Mouse (Mus musculus): ENCODE results near the gene 4930564D02Rik. TPM values are rescaled to one million over a fixed set of nuclear protein-coding genes. Genes with fewer than 3 reads are reported as not detected.
A peak's percentile ranks its signal among the peaks of the same experiment; 100 is the strongest.

4930564D02Rik gene
- polyA plus RNA-seq, 1 experiment from 2014 or later: not detected

- 1% methylated on average over 24 of the region's 31 CpGs for WGBS
- Histone ChIP-seq H3K9ac (ENCODE audit: low read depth, low read length) (peak within 1 kb of the TSS; percentile 77), H3K27me3 (replicated peaks; ENCODE audit: control insufficient read depth, insufficient read depth, low read length) (no peaks in the 10 kb centered on the region)
These were observed 13.5 kb upstream of the 4930564D02Rik start, which contains the start of gene Cttnbp2nl for GRCm38 (mm10) chr3:105052937-105053697. Cttnbp2nl (minus strand) TSS chr3:105053146.

GRCm38 (mm10) chr3:105053698-105054001 lies 13.0 kb upstream of the 4930564D02Rik start:
- H3K27me3 ChIP-seq (replicated peaks; ENCODE audit: control insufficient read depth, insufficient read depth, low read length): no peaks in the 10 kb centered on the region
- peak overlapping the region; percentile 85 for H3K4me2 ChIP-seq (ENCODE audit: low read depth, low read length)
- ATAC-seq (ENCODE audit: low read depth) (no peak), DNase-seq (ENCODE audit: low spot score) (no peak)
- H3K9me3 ChIP-seq (ENCODE audit: control insufficient read depth, low read length): no peaks in the 10 kb centered on the region
- H3K4me1 ChIP-seq (ENCODE audit: control insufficient read depth, insufficient read depth, low read length): peaks cover 19% of the 10 kb centered on the region
- 69% methylated on average over 4 of the region's 4 CpGs for WGBS
- peak overlapping the region; percentile 77 for H3K9ac ChIP-seq (ENCODE audit: low read depth, low read length)
- H3K27ac ChIP-seq (replicated peaks; ENCODE audit: low read depth, low read length): peak overlapping the region; percentile 68
- H3K4me3 ChIP-seq (ENCODE audit: low read depth, low read length): peak overlapping the region; percentile 80
- no peaks in the 10 kb centered on the region for H3K36me3 ChIP-seq (ENCODE audit: control insufficient read depth, insufficient read depth, low read length)

More at GRCm38 (mm10) chr3:105052937-105053697, 13.5 kb upstream of the 4930564D02Rik start, which contains the start of gene Cttnbp2nl:
- peak; percentile 99 for ATAC-seq (ENCODE audit: low read depth)
- no peaks in the 10 kb centered on the region for H3K36me3 ChIP-seq (ENCODE audit: control insufficient read depth, insufficient read depth, low read length)
- H3K4me2 ChIP-seq (ENCODE audit: low read depth, low read length): peak within 1 kb of the TSS; percentile 85
- H3K4me1 ChIP-seq (ENCODE audit: control insufficient read depth, insufficient read depth, low read length): peaks cover 22% of the 10 kb centered on the region
- H3K27ac ChIP-seq (replicated peaks; ENCODE audit: low read depth, low read length): peak within 1 kb of the TSS; percentile 84
- H3K4me3 ChIP-seq (ENCODE audit: low read depth, low read length): peak within 1 kb of the TSS; percentile 80
- peak; percentile 99 for DNase-seq (ENCODE audit: low spot score)
- no peaks in the 10 kb centered on the region for H3K9me3 ChIP-seq (ENCODE audit: control insufficient read depth, low read length)

GRCm38 (mm10) chr3:105054952-105055351 lies 11.7 kb upstream of the 4930564D02Rik start:
- Histone ChIP-seq H3K9me3 (ENCODE audit: control insufficient read depth, low read length) (no peaks in the 10 kb centered on the region), H3K27ac (replicated peaks; ENCODE audit: low read depth, low read length) (no peak overlapping the region), H3K4me1 (ENCODE audit: control insufficient read depth, insufficient read depth, low read length) (peaks cover 19% of the 10 kb centered on the region), H3K4me3 (ENCODE audit: low read depth, low read length) (no peak overlapping the region), H3K27me3 (replicated peaks; ENCODE audit: control insufficient read depth, insufficient read depth, low read length) (no peaks in the 10 kb centered on the region), H3K36me3 (ENCODE audit: control insufficient read depth, insufficient read depth, low read length) (no peaks in the 10 kb centered on the region), H3K4me2 (ENCODE audit: low read depth, low read length) (no peak overlapping the region), H3K9ac (ENCODE audit: low read depth, low read length) (0 out of 2 replicates have a peak overlapping the region, but pooled peaks have one; percentile 4)
- no peak for ATAC-seq (ENCODE audit: low read depth)
- peak; percentile 56 for DNase-seq (ENCODE audit: low spot score)
- WGBS: 61% methylated on average over 7 of the region's 7 CpGs

GRCm38 (mm10) chr3:105055666-105056065 lies 11.0 kb upstream of the 4930564D02Rik start:
- Histone ChIP-seq H3K27ac (replicated peaks; ENCODE audit: low read depth, low read length) (no peak overlapping the region), H3K27me3 (replicated peaks; ENCODE audit: control insufficient read depth, insufficient read depth, low read length) (no peaks in the 10 kb centered on the region), H3K9ac (ENCODE audit: low read depth, low read length) (no peak overlapping the region), H3K36me3 (ENCODE audit: control insufficient read depth, insufficient read depth, low read length) (no peaks in the 10 kb centered on the region), H3K9me3 (ENCODE audit: control insufficient read depth, low read length) (no peaks in the 10 kb centered on the region), H3K4me1 (ENCODE audit: control insufficient read depth, insufficient read depth, low read length) (peaks cover 15% of the 10 kb centered on the region), H3K4me2 (ENCODE audit: low read depth, low read length) (no peak overlapping the region), H3K4me3 (ENCODE audit: low read depth, low read length) (no peak overlapping the region)
- WGBS: 79% methylated on average over 4 of the region's 4 CpGs
- ATAC-seq (ENCODE audit: low read depth) (no peak), DNase-seq (ENCODE audit: low spot score) (no peak)

GRCm38 (mm10) chr3:105058627-105059513 lies 7.8 kb upstream of the 4930564D02Rik start:
- no peak overlapping the region for H3K9ac ChIP-seq (ENCODE audit: low read depth, low read length)

GRCm38 (mm10) chr3:105059911-105060310 lies 6.7 kb upstream of the 4930564D02Rik start:
- Histone ChIP-seq H3K27ac (replicated peaks; ENCODE audit: low read depth, low read length) (no peak overlapping the region), H3K27me3 (replicated peaks; ENCODE audit: control insufficient read depth, insufficient read depth, low read length) (no peaks in the 10 kb centered on the region), H3K4me2 (ENCODE audit: low read depth, low read length) (no peak overlapping the region), H3K4me3 (ENCODE audit: low read depth, low read length) (no peak overlapping the region), H3K4me1 (ENCODE audit: control insufficient read depth, insufficient read depth, low read length) (no peaks in the 10 kb centered on the region), H3K9ac (ENCODE audit: low read depth, low read length) (no peak overlapping the region), H3K36me3 (ENCODE audit: control insufficient read depth, insufficient read depth, low read length) (no peaks in the 10 kb centered on the region), H3K9me3 (ENCODE audit: control insufficient read depth, low read length) (no peaks in the 10 kb centered on the region)
- no peak for ATAC-seq (ENCODE audit: low read depth)
- no peak for DNase-seq (ENCODE audit: low spot score)
- 61% methylated on average over 7 of the region's 7 CpGs for WGBS

More at GRCm38 (mm10) chr3:105058627-105059513, 7.8 kb upstream of the 4930564D02Rik start:
- DNase-seq (ENCODE audit: low spot score) (peak; percentile 90), ATAC-seq (ENCODE audit: low read depth) (peak; percentile 74; the same call in 1 of the 2 replicates)
- Histone ChIP-seq H3K27ac (replicated peaks; ENCODE audit: low read depth, low read length) (no peak overlapping the region), H3K36me3 (ENCODE audit: control insufficient read depth, insufficient read depth, low read length) (no peaks in the 10 kb centered on the region), H3K27me3 (replicated peaks; ENCODE audit: control insufficient read depth, insufficient read depth, low read length) (no peaks in the 10 kb centered on the region), H3K4me2 (ENCODE audit: low read depth, low read length) (peak overlapping the region; percentile 43), H3K9me3 (ENCODE audit: control insufficient read depth, low read length) (no peaks in the 10 kb centered on the region), H3K4me1 (ENCODE audit: control insufficient read depth, insufficient read depth, low read length) (no peaks in the 10 kb centered on the region), H3K4me3 (ENCODE audit: low read depth, low read length) (peak overlapping the region; percentile 12; the same call in 1 of the 2 replicates)
- 13% methylated on average over 25 of the region's 25 CpGs for WGBS

GRCm38 (mm10) chr3:105060992-105061391 lies 5.7 kb upstream of the 4930564D02Rik start:
- no peaks in the 10 kb centered on the region for H3K36me3 ChIP-seq (ENCODE audit: control insufficient read depth, insufficient read depth, low read length)
- no peaks in the 10 kb centered on the region for H3K4me1 ChIP-seq (ENCODE audit: control insufficient read depth, insufficient read depth, low read length)
- DNase-seq (ENCODE audit: low spot score): peak; percentile 54
- ATAC-seq (ENCODE audit: low read depth): no peak
- H3K9me3 ChIP-seq (ENCODE audit: control insufficient read depth, low read length): no peaks in the 10 kb centered on the region
- 27% methylated on average over 6 of the region's 6 CpGs for WGBS
- no peaks in the 10 kb centered on the region for H3K27me3 ChIP-seq (replicated peaks; ENCODE audit: control insufficient read depth, insufficient read depth, low read length)
- no peak overlapping the region for H3K4me3 ChIP-seq (ENCODE audit: low read depth, low read length)
- H3K27ac ChIP-seq (replicated peaks; ENCODE audit: low read depth, low read length): peak overlapping the region; percentile 36; the same call in 1 of the 2 replicates
- H3K4me2 ChIP-seq (ENCODE audit: low read depth, low read length): no peak overlapping the region
- H3K9ac ChIP-seq (ENCODE audit: low read depth, low read length): no peak overlapping the region

- Histone ChIP-seq H3K4me3 (ENCODE audit: low read depth, low read length) (no peak overlapping the region), H3K27me3 (replicated peaks; ENCODE audit: control insufficient read depth, insufficient read depth, low read length) (no peaks in the 10 kb centered on the region), H3K36me3 (ENCODE audit: control insufficient read depth, insufficient read depth, low read length) (no peaks in the 10 kb centered on the region), H3K4me2 (ENCODE audit: low read depth, low read length) (no peak overlapping the region), H3K9ac (ENCODE audit: low read depth, low read length) (no peak overlapping the region), H3K4me1 (ENCODE audit: control insufficient read depth, insufficient read depth, low read length) (no peaks in the 10 kb centered on the region), H3K9me3 (ENCODE audit: control insufficient read depth, low read length) (no peaks in the 10 kb centered on the region), H3K27ac (replicated peaks; ENCODE audit: low read depth, low read length) (peak overlapping the region; percentile 16; the same call in 1 of the 2 replicates)
- WGBS: 59% methylated on average over 3 of the region's 3 CpGs
- peak; percentile 47 for DNase-seq (ENCODE audit: low spot score)
- peak; percentile 17; the same call in 1 of the 2 replicates for ATAC-seq (ENCODE audit: low read depth)
These were observed 5.1 kb upstream of the 4930564D02Rik start for GRCm38 (mm10) chr3:105061496-105061895.

Measured in embryonic facial prominence, embryonic 14.5 days (tissue).